Mouse (Mus musculus) intestine, embryonic 15.5 days (tissue): ENCODE measurements around the gene Pbx4. TPM values are rescaled to one million over a fixed set of nuclear protein-coding genes. Genes with fewer than 3 reads are reported as not detected.

Source experiments
- ATAC-seq: fragments of 200-750 bp; cut with Nextera tagmentation; 2 replicates; pipeline ENCODE4 v1.8.0; 2017; ENCODE audit warnings: moderate TSS enrichment, moderate library complexity
- H3K27ac ChIP-seq: fragments of 300-500 bp; sonication (generic); 2 replicates; pipeline ENCODE4 v1.5.1; 2015; ENCODE audit warnings: mild to moderate bottlenecking, inconsistent platforms
- H3K27me3 ChIP-seq: fragments of 300-500 bp; sonication (generic); replicated peaks from 2 replicates; pipeline ENCODE4 v1.6.1; 2015; ENCODE audit warnings: inconsistent platforms
- H3K36me3 ChIP-seq: fragments of 300-500 bp; sonication (generic); 2 replicates; pipeline ENCODE4 v1.6.1; 2015; ENCODE audit warnings: inconsistent platforms
- H3K4me1 ChIP-seq: fragments of 300-500 bp; sonication (generic); replicated peaks from 2 replicates; pipeline ENCODE4 v1.6.1; 2015; ENCODE audit warnings: inconsistent platforms
- H3K4me2 ChIP-seq: fragments of 300-500 bp; sonication (generic); replicated peaks from 2 replicates; pipeline ENCODE4 v1.6.1; 2015; ENCODE audit warnings: mild to moderate bottlenecking, inconsistent platforms
- H3K4me3 ChIP-seq: fragments of 300-500 bp; sonication (generic); replicated peaks from 2 replicates; pipeline ENCODE4 v1.5.1; 2015; ENCODE audit warnings: inconsistent platforms
- H3K9ac ChIP-seq: fragments of 300-500 bp; sonication (generic); 2 replicates; pipeline ENCODE4 v1.6.1; 2015; ENCODE audit warnings: inconsistent platforms
- H3K9me3 ChIP-seq: fragments of 300-500 bp; sonication (generic); 2 replicates; pipeline ENCODE4 v1.6.1; 2016; ENCODE audit warnings: inconsistent platforms
- WGBS: fragments of 180-500 bp; shearing (Covaris S2); methylation state at CpG from one replicate; pipeline ENCODE4 v1.1.7; 2015; 5-methylcytosine and 5-hydroxymethylcytosine counted together
- polyA plus RNA-seq: library from polyadenylated mRNA; unstranded; fragments of >200 nt; fragmentation: Nextera tagmentation; extraction: Ambion mirVana; gene quantifications from 2 replicates; pipeline ENCODE4 v1.2.1, GENCODE M21; 2015

Pbx4 gene
- polyA plus RNA-seq, 1 experiment from 2014 or later: 3.9 TPM

DNA sequence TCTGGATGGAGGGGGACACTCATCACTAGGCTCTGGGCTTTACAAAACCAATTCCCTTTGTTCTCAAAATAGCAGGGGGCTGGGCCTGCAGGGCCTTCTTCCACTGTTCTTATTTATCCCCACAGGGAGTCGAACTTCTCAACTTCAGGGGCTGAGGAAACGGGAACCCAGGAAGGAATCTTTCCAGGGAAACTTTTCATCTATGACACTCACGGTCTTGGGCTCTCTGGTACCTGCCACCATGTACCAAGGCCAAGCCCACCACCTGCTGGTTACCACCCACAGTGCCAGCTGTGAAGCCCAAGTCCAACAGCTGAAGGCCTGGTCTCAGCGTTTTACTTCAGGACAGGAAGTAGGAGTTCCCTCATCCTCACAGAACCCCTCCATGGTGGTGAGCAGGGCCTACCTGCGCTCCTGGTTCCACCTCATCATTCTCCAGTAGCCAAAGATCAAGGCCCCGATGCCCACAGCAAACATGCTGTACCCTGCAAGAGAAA lies 62.6 kb downstream of the Pbx4 start:
- 66% methylated on average over 6 of the region's 6 CpGs for WGBS
- Histone ChIP-seq H3K4me2 (no peak overlapping the region), H3K9me3 (no peaks in the 10 kb centered on the region), H3K36me3 (peaks cover 15% of the 10 kb centered on the region; the same call in 1 of the 2 replicates), H3K4me3 (no peak overlapping the region), H3K27me3 (peaks cover 12% of the 10 kb centered on the region), H3K9ac (no peak overlapping the region), H3K4me1 (peaks cover 13% of the 10 kb centered on the region), H3K27ac (no peak overlapping the region)
- ATAC-seq: no peak

DNA sequence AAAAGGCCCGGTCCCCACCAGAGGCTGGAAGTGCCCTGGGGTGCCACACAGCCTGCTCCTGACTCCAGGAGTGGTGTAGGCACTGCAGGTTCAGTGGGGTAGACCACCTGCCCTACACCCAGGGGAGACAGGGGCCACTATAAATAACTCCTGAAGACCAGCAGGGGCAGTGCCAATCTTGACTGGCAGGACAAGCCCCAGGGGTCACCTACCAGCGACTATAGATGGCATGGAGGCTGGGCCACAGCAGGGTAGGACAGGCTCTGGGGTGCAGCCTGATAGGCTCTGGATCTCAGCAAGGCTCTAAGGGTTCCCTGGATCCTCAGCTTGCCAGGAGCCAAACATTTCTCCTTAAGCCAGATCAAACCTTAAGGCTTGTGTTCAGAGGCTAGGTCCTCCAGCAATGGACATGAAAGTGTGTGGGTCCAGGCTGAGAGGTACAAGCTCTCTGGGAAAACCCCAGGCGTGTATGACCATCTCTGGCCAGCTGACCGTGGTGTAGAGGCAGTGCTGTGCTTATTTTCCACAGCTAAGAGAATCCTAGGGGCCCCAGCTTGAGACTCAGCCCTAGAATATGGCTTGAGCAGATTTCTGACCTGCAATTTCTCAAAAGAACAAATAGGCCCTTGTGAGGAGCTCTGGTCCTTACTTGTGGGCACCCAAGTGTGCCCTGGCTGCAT lies 63.6 kb downstream of the Pbx4 start:
- Histone ChIP-seq H3K27me3 (peaks cover 3% of the 10 kb centered on the region), H3K36me3 (peaks cover 15% of the 10 kb centered on the region; the same call in 1 of the 2 replicates), H3K9ac (0 out of 2 replicates have a peak overlapping the region, but pooled peaks have one; percentile 2), H3K4me1 (peaks cover 23% of the 10 kb centered on the region), H3K9me3 (no peaks in the 10 kb centered on the region), H3K4me3 (no peak overlapping the region), H3K27ac (no peak overlapping the region), H3K4me2 (no peak overlapping the region)
- 69% methylated on average over 4 of the region's 4 CpGs for WGBS
- ATAC-seq: no peak

DNA sequence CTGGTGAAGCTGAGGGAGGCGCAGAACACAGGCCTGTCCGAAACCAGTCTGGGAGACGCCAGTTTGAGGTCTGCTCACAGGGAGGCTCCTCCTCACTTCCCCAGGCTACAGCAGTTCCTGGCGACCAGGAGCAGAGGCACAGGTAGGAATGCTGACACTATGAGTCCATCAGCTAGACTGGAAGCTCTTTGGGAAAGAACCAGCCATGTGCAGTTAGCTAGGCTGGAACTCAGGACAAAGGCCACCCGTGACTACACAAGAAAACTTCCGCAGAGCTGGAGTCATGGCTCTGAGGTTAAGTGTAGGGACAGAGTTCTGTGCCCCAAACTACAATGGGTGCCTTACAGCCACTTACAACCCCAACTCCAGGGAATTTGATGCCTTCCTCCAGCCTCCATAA lies 65.6 kb downstream of the Pbx4 start:
- H3K27me3 ChIP-seq: no peaks in the 10 kb centered on the region
- no peak overlapping the region for H3K27ac ChIP-seq
- no peak overlapping the region for H3K4me2 ChIP-seq
- 81% methylated on average over 6 of the region's 6 CpGs for WGBS
- no peak for ATAC-seq
- H3K9me3 ChIP-seq: no peaks in the 10 kb centered on the region
- H3K4me1 ChIP-seq: peaks cover 23% of the 10 kb centered on the region
- peak overlapping the region; percentile 9; the same call in 1 of the 2 replicates for H3K9ac ChIP-seq
- H3K4me3 ChIP-seq: no peak overlapping the region
- peaks cover 14% of the 10 kb centered on the region; the same call in 1 of the 2 replicates for H3K36me3 ChIP-seq

DNA sequence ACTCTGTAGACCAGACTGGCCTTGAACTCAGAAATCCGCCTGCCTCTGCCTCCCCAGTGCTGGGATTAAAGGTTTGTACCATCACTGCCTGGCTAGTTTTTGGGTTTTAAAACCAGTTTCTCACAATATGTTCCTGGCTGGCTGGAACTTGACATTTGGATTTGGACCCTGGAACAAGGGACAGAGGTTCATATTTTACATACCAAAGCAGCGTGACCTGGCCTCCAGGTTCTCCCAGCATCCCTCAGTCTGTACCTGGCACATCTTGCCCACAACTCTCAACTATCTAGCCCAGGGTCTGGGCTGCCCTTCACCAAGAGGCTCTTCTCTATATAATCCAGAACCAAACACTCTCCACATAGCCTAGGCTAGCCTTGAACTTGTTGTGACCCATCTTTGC lies 67.6 kb downstream of the Pbx4 start:
- Histone ChIP-seq H3K27ac (no peak overlapping the region), H3K4me2 (peak overlapping the region; percentile 96; the same call in 1 of the 2 replicates), H3K4me3 (no peak overlapping the region), H3K27me3 (no peaks in the 10 kb centered on the region), H3K9me3 (no peaks in the 10 kb centered on the region), H3K4me1 (peaks cover 27% of the 10 kb centered on the region), H3K36me3 (0 out of 2 replicates have a peak, but pooled peaks cover 4% of the 10 kb centered on the region), H3K9ac (no peak overlapping the region)
- WGBS: 92% methylated on average over 2 of the region's 2 CpGs
- ATAC-seq: no peak

DNA sequence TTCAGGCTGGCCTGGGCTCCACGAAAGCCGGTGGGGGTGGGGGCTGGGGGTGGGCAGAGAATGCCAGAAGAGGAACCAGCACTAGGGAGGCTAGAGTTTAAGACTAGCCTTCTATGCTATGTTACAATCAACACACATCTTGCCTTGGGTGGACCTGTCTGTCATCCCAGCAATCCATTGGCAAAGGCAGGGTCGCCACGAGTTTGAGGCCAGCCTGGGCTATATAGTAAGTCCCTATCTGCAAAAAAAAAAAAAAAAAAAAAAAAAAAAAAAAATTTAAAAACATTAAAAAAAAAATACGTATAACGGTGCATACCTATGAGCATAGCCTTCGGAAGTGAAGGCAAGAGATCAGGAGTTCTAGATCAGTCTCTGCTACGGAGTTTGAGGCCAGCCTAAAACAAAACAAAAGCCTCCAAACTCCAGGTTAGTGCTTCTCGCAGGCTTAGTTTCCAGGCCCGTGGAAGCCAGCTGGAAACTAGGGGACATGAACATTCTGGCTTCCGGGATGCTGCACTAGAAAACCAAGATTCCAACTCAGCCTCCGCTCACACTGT lies 68.7 kb downstream of the Pbx4 start:
- Histone ChIP-seq H3K36me3 (0 out of 2 replicates have a peak, but pooled peaks cover 4% of the 10 kb centered on the region), H3K4me1 (peaks cover 20% of the 10 kb centered on the region), H3K4me2 (peak overlapping the region; percentile 96), H3K27ac (peak overlapping the region; percentile 92), H3K9ac (peak overlapping the region; percentile 82), H3K9me3 (no peaks in the 10 kb centered on the region), H3K27me3 (no peaks in the 10 kb centered on the region), H3K4me3 (peak overlapping the region; percentile 64)
- ATAC-seq: no peak
- 13% methylated on average over 12 of the region's 12 CpGs for WGBS

DNA sequence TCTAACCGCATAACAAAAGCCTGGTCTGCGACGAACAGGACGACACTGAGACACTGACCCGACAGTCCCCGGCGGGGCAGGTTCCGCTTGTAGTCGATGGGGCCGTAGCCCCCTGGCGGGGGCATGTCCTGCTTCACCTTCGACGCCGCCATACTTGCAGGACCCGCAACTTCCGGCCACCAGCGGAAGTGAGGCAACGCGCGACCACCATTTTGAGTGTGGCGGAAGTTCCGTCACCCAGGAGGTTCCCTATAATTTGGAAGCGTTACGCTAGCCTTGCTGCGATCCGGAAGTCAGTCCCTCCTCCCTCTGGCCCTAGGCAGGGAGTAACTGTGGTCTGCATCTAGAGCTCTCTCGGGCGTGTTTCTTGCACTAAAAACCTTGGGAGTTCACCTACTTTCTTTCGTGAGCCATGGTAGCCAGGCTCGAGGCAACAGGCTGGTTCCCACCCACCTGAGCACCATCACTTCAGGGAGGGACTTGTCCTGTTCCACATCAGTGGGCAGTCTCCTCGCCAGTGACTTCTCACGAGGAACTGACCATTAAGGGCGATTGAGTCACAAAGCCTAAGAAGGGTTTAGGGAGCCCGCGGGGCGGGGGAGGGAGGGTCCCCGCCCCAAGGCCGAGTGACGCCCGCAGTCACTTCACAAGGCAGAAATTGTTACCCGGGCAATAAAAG lies 69.3 kb downstream of the Pbx4 start:
- Histone ChIP-seq H3K9ac (peak overlapping the region; percentile 82), H3K9me3 (no peaks in the 10 kb centered on the region), H3K4me2 (peak overlapping the region; percentile 96), H3K4me3 (peak overlapping the region; percentile 64), H3K36me3 (0 out of 2 replicates have a peak, but pooled peaks cover 4% of the 10 kb centered on the region), H3K4me1 (peaks cover 20% of the 10 kb centered on the region), H3K27me3 (no peaks in the 10 kb centered on the region), H3K27ac (peak overlapping the region; percentile 92)
- WGBS: 2% methylated on average over 41 of the region's 41 CpGs
- peak; percentile 76 for ATAC-seq

DNA sequence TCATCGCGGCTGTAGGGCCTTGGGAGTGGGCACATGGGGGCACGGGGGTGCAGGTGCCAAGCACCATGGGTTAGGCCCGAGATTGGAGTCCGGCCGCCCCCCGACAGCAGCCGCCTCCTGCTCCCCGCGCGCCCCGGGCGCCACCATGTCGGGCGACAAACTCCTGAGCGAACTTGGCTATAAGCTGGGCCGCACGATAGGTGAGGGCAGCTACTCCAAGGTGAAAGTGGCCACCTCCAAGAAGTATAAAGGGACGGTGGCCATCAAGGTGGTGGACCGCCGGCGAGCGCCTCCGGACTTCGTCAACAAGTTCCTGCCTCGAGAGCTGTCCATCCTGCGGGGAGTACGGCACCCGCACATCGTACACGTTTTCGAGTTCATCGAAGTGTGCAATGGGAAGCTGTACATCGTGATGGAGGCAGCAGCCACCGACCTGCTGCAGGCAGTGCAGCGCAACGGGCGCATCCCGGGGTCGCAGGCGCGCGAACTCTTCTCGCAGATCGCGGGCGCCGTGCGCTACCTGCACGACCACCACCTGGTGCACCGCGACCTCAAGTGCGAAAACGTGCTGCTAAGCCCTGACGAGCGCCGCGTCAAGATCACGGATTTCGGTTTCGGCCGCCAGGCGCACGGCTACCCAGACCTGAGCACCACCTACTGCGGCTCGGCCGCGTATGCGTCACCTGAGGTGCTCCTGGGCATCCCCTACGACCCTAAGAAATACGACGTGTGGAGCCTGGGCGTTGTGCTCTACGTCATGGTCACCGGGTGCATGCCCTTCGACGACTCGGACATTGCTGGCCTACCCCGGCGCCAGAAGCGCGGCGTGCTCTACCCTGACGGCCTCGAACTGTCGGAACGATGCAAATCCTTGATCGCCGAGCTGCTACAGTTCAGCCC lies 70.1 kb downstream of the Pbx4 start, which contains the start of the genes Tssk6, Ndufa13 and Yjefn3:
Tssk6 (plus strand) TSS at position 22 of the 900 bp plus-strand sequence.
Ndufa13 (minus strand) TSS at position 396 of the 900 bp plus-strand sequence.
Yjefn3 (minus strand) TSS at position 550 of the 900 bp plus-strand sequence.
- 4% methylated on average over 89 of the region's 89 CpGs for WGBS
- no peaks in the 10 kb centered on the region for H3K9me3 ChIP-seq
- H3K27me3 ChIP-seq: no peaks in the 10 kb centered on the region
- peaks cover 20% of the 10 kb centered on the region for H3K4me1 ChIP-seq
- peak; percentile 50 for ATAC-seq
- peak within 1 kb of the TSS; percentile 64 for H3K4me3 ChIP-seq
- H3K36me3 ChIP-seq: 0 out of 2 replicates have a peak, but pooled peaks cover 4% of the 10 kb centered on the region
- peak within 1 kb of the TSS; percentile 82 for H3K9ac ChIP-seq
- peak within 1 kb of the TSS; percentile 92 for H3K27ac ChIP-seq
- peak within 1 kb of the TSS; percentile 96 for H3K4me2 ChIP-seq

DNA sequence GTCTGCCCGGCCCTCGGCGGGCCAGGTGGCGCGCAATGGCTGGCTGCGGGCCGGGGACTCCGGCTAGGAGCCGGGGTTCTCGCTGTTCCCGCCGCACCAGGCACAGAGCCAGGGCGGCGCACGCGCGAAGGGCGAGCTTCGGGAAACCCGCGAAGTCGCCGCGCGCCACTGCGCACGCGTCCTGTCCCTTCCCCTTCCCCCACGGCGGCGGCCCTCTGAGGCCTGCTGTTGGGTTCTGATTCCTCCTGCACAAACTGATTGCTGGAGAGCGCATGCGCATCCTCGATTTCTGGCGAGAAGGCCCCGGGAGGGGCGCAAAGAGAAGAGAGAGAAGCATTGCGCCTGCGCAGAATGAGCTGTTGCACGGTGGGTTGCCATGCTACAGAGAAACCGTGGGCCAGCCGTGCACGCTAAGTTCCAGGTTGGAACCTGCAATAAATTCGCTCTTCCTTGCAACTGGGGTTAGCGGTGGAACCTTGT lies 70.8 kb downstream of the Pbx4 start:
- no peaks in the 10 kb centered on the region for H3K27me3 ChIP-seq
- peak overlapping the region; percentile 64 for H3K4me3 ChIP-seq
- peak; percentile 91 for ATAC-seq

DNA sequence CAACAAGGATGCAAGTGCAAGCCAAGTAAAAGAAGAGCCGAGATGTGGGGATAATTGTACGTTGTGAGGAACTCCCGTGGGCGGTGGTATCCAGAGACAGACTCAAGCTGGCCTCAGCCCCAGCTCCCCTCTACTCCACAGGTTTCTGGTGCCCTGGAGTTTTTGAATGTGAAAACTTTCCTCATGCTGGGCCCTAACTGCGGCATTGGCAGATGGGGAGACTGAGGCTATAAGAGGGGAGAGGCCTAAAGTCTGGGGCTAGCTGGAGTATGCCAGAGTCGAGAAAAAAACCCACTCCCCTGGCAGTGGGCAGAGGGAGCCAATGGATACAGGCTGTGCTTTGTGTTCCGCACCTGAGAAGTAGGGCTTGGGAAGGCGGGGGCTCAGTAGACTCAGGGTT lies 71.8 kb downstream of the Pbx4 start:
- Histone ChIP-seq H3K4me1 (peaks cover 20% of the 10 kb centered on the region), H3K27me3 (no peaks in the 10 kb centered on the region), H3K9me3 (no peaks in the 10 kb centered on the region), H3K27ac (no peak overlapping the region), H3K4me2 (peak overlapping the region; percentile 96; the same call in 1 of the 2 replicates), H3K36me3 (peaks cover 9% of the 10 kb centered on the region; the same call in 1 of the 2 replicates), H3K4me3 (no peak overlapping the region), H3K9ac (no peak overlapping the region)
- 75% methylated on average over 8 of the region's 8 CpGs for WGBS
- no peak for ATAC-seq

More for the DNA sequence above, 70.8 kb downstream of the Pbx4 start:
- peak overlapping the region; percentile 96 for H3K4me2 ChIP-seq
- 0 out of 2 replicates have a peak, but pooled peaks cover 4% of the 10 kb centered on the region for H3K36me3 ChIP-seq
- peak overlapping the region; percentile 58 for H3K9ac ChIP-seq
- H3K4me1 ChIP-seq: peaks cover 20% of the 10 kb centered on the region
- under 1% methylated on average over 45 of the region's 45 CpGs for WGBS
- H3K9me3 ChIP-seq: no peaks in the 10 kb centered on the region
- peak overlapping the region; percentile 92 for H3K27ac ChIP-seq

DNA sequence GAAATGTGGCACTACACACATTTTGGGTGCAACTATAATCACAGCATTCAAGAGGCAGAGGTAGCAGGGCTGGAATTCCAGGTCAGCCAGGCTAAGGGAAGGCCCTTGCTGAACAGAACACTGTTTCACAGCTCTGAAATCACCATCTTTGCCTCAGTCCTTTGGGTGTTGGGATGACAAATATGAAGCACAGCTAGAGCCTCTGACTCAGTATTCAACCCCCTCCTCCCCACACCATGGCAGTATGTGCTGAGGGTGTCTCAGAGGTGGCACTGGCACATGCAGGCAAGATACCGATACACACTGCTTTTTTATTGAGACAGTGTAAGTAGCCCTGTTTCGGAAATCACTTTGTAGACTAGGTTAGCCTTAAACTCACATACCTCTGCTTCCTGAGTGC lies 74.0 kb downstream of the Pbx4 start:
- H3K4me1 ChIP-seq: 0 out of 2 replicates have a peak, but pooled peaks cover 4% of the 10 kb centered on the region
- 78% methylated on average over 2 of the region's 2 CpGs for WGBS
- H3K27ac ChIP-seq: no peak overlapping the region
- H3K9me3 ChIP-seq: no peaks in the 10 kb centered on the region
- H3K4me2 ChIP-seq: no peak overlapping the region
- no peaks in the 10 kb centered on the region for H3K27me3 ChIP-seq
- no peak overlapping the region for H3K4me3 ChIP-seq
- H3K36me3 ChIP-seq: peaks cover 25% of the 10 kb centered on the region
- no peak for ATAC-seq
- no peak overlapping the region for H3K9ac ChIP-seq

DNA sequence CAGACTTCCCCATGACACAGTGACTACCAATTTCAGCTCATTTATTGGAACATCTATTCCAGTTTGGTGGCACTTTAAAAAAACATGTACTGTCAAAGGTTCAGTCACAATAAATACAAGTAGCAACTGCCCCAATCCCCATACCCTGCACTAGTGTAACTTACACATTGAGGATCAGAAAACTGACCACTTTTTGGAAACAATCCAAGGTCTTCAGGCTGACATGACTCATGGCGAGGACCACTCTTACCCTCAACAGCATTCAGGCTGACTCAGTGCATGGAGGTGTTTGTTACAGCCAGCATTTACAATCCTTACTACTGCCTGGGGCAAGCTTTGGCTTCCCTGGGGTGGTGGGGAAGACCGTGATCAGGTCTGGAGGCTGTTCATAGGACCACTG lies 74.8 kb downstream of the Pbx4 start:
- no peaks in the 10 kb centered on the region for H3K9me3 ChIP-seq
- no peak overlapping the region for H3K27ac ChIP-seq
- 0 out of 2 replicates have a peak, but pooled peaks cover 4% of the 10 kb centered on the region for H3K4me1 ChIP-seq
- 81% methylated on average over 2 of the region's 2 CpGs for WGBS
- H3K27me3 ChIP-seq: no peaks in the 10 kb centered on the region
- no peak for ATAC-seq
- no peak overlapping the region for H3K4me2 ChIP-seq
- no peak overlapping the region for H3K9ac ChIP-seq
- H3K36me3 ChIP-seq: peaks cover 33% of the 10 kb centered on the region
- no peak overlapping the region for H3K4me3 ChIP-seq
